Mouse (Mus musculus): ENCODE measurements around the gene Eml4.

GRCm38 (mm10) chr17:83453587-83453986, 102.9 kb downstream of the Eml4 start:
- no peak for TF ChIP-seq POLR2A (IDR thresholded peaks at IDR 0.05; ENCODE audit: control insufficient read depth, low read depth, low read length)
- TF ChIP-seq CTCF (IDR thresholded peaks at IDR 0.05; ENCODE audit: control insufficient read depth, insufficient read depth, insufficient replicate concordance, low read depth, low read length) = no peak

Measured in testis, adult 2 months (tissue).